ENCODE assay signal across 9 mouse cellular contexts in genomic region chr5:114604781-114605290, GRCm38 (mm10). TPM values are rescaled to one million over a fixed set of nuclear protein-coding genes. Genes with fewer than 3 reads are reported as not detected.
DNase-seq lines count a peak whose midpoint lies in the region; ATAC-seq and TF ChIP-seq lines count a peak whose summit lies in the region.
"Had no signal": no experiment of that assay in that cellular context is flagged by ENCODE, and none has a peak within 500 bp of the region (broad histone marks: within the 10 kb centered on the region; RNA-seq: fewer than 3 reads in every experiment).

No protein-coding gene starts in this region.

- 52% methylated on average over 11 of the region's 11 CpGs for whole genome bisulfite sequencing in intestine, postnatal 0 days
- WGBS in intestine, embryonic 15.5 days, result 39% methylated on average over 11 of the region's 11 CpGs
- 48% methylated on average over 11 of the region's 11 CpGs for WGBS in liver, postnatal 0 days (ENCODE audit: insufficient replicate concordance)

- no peak for DNase-seq in liver, postnatal 0 days
- no peak for DNase-seq in right cerebral cortex, postnatal 36 days (ENCODE audit: low spot score in 2 of 2)
- DNase-seq in spleen, postnatal 4 days (ENCODE audit: low spot score in 2 of 2), result no peak
- no peak for DNase-seq in spleen, postnatal 14 days (ENCODE audit: low spot score in 2 of 2)
- DNase-seq: thymus, postnatal 4 days had no signal

- no peak overlapping the region for H3K9ac ChIP-seq in intestine, postnatal 0 days (ENCODE audit: low read depth, low read length)
- H3K9ac ChIP-seq in intestine, embryonic 15.5 days, result no peak overlapping the region
- H3K9ac ChIP-seq in liver, postnatal 0 days (replicated peaks), result no peak overlapping the region

- H3K27ac ChIP-seq in intestine, postnatal 0 days (ENCODE audit: low read depth, low read length), result no peak overlapping the region
- H3K27ac ChIP-seq in intestine, embryonic 15.5 days, result no peak overlapping the region
- no peak overlapping the region for H3K27ac ChIP-seq in embryonic fibroblast, embryonic 13.5 days (ENCODE audit: insufficient read depth, low read length)
- no peak overlapping the region for H3K27ac ChIP-seq in liver, postnatal 0 days (ENCODE audit: low read depth)

- TF ChIP-seq CTCF in intestine, postnatal 0 days (IDR thresholded peaks at IDR 0.05; ENCODE audit: low read depth), result peak; percentile 76
- TF ChIP-seq CTCF in E14TG2a.4 (conservative IDR thresholded peaks at IDR 0.05; ENCODE audit: low read length), result peak; percentile 61
- TF ChIP-seq CTCF in embryonic fibroblast, embryonic 13.5 days (IDR thresholded peaks at IDR 0.05; ENCODE audit: borderline replicate concordance, insufficient read depth, low read length), result peak; percentile 34; the same call in 1 of the 2 replicates
- TF ChIP-seq CTCF in liver, postnatal 0 days (IDR thresholded peaks at IDR 0.05; ENCODE audit: low read depth), result peak; percentile 67

- TF ChIP-seq POLR2A in embryonic fibroblast, embryonic 13.5 days (IDR thresholded peaks at IDR 0.05; ENCODE audit: low read depth, low read length), result no peak

- no peaks in the 10 kb centered on the region for H3K4me1 ChIP-seq in intestine, postnatal 0 days (replicated peaks; ENCODE audit: control insufficient read depth, insufficient read depth, low read length)
- peaks cover 34% of the 10 kb centered on the region for H3K4me1 ChIP-seq in intestine, embryonic 15.5 days (replicated peaks)
- H3K4me1 ChIP-seq in E14TG2a.4 (replicated peaks; ENCODE audit: low read depth, low read length), result peaks cover 61% of the 10 kb centered on the region
- H3K4me1 ChIP-seq in embryonic fibroblast, embryonic 13.5 days (ENCODE audit: control insufficient read depth, insufficient read depth, low read length), result no peaks in the 10 kb centered on the region
- peaks cover 4% of the 10 kb centered on the region for H3K4me1 ChIP-seq in liver, postnatal 0 days (ENCODE audit: insufficient read depth)

- no peaks in the 10 kb centered on the region for H3K36me3 ChIP-seq in intestine, postnatal 0 days (ENCODE audit: control insufficient read depth, insufficient read depth)
- no peaks in the 10 kb centered on the region for H3K36me3 ChIP-seq in intestine, embryonic 15.5 days
- 0 out of 2 replicates have a peak, but pooled peaks cover 4% of the 10 kb centered on the region for H3K36me3 ChIP-seq in E14TG2a.4 (ENCODE audit: insufficient read depth, low read length)
- H3K36me3 ChIP-seq in liver, postnatal 0 days (replicated peaks; ENCODE audit: insufficient read depth, low read length), result no peaks in the 10 kb centered on the region

- H3K4me3 ChIP-seq in intestine, postnatal 0 days (ENCODE audit: low read depth, low read length), result no peak overlapping the region
- H3K4me3 ChIP-seq in intestine, embryonic 15.5 days (replicated peaks), result no peak overlapping the region
- H3K4me3 ChIP-seq in E14TG2a.4 (replicated peaks; ENCODE audit: low read length), result peak overlapping the region; percentile 4; the same call in 1 of the 2 replicates
- no peak overlapping the region for H3K4me3 ChIP-seq in embryonic fibroblast, embryonic 13.5 days (ENCODE audit: insufficient read depth, low read length)
- no peak overlapping the region for H3K4me3 ChIP-seq in liver, postnatal 0 days (ENCODE audit: low read depth, low read length)

- no peak for TF ChIP-seq EP300 in liver, postnatal 0 days (IDR thresholded peaks at IDR 0.05; ENCODE audit: low read depth)

- H3K9me3 ChIP-seq in intestine, postnatal 0 days (ENCODE audit: control insufficient read depth), result no peaks in the 10 kb centered on the region
- H3K9me3 ChIP-seq in intestine, embryonic 15.5 days, result no peaks in the 10 kb centered on the region
- no peaks in the 10 kb centered on the region for H3K9me3 ChIP-seq in E14TG2a.4 (ENCODE audit: low read length)
- no peaks in the 10 kb centered on the region for H3K9me3 ChIP-seq in liver, postnatal 0 days (ENCODE audit: low read length)

- H3K4me2 ChIP-seq in intestine, postnatal 0 days (replicated peaks; ENCODE audit: low read depth), result no peak overlapping the region
- H3K4me2 ChIP-seq in intestine, embryonic 15.5 days (replicated peaks), result no peak overlapping the region
- H3K4me2 ChIP-seq in liver, postnatal 0 days (ENCODE audit: low read depth, low read length), result no peak overlapping the region

- no peaks in the 10 kb centered on the region for H3K27me3 ChIP-seq in intestine, postnatal 0 days (replicated peaks; ENCODE audit: control insufficient read depth, insufficient read depth, low read length)
- no peaks in the 10 kb centered on the region for H3K27me3 ChIP-seq in intestine, embryonic 15.5 days (replicated peaks)
- peaks cover 7% of the 10 kb centered on the region for H3K27me3 ChIP-seq in E14TG2a.4 (ENCODE audit: insufficient read depth, low read length)
- H3K27me3 ChIP-seq in liver, postnatal 0 days (ENCODE audit: insufficient read depth, low read length), result no peaks in the 10 kb centered on the region

- ATAC-seq in intestine, postnatal 0 days, result no peak
- no peak for ATAC-seq in intestine, embryonic 15.5 days
- ATAC-seq in liver, postnatal 0 days, result no peak

RNA-seq across cellular contexts. Expression of gene Fam222a, which starts 37.0 kb away (rescaled TPM):
- 2.3 and 3.2 TPM in 2 replicates for polyA plus RNA-seq in intestine, postnatal 0 days (2015; fragmentation: Nextera tagmentation; extraction: Ambion mirVana)
- 5.1 and 6.2 TPM in 2 replicates for polyA plus RNA-seq in intestine, embryonic 15.5 days (2015; fragmentation: Nextera tagmentation; extraction: Ambion mirVana)
- polyA plus RNA-seq in embryonic fibroblast, embryonic 13.5 days (2011; ENCODE audit: insufficient read length, low read depth, missing spikeins), result 0.18 TPM in 1 of 2 replicates, not detected in the other
- 0.80 and 1.8 TPM in 2 replicates for polyA plus RNA-seq in liver, postnatal 0 days (2015; fragmentation: Nextera tagmentation; extraction: Ambion mirVana)

RNA-seq across cellular contexts. Expression of gene Trpv4, which starts 53.4 kb away (rescaled TPM):
- 0.70 and 1.0 TPM in 2 replicates for polyA plus RNA-seq in intestine, postnatal 0 days (2015; fragmentation: Nextera tagmentation; extraction: Ambion mirVana)
- 0.92 and 1.0 TPM in 2 replicates for polyA plus RNA-seq in intestine, embryonic 15.5 days (2015; fragmentation: Nextera tagmentation; extraction: Ambion mirVana)
- polyA plus RNA-seq in embryonic fibroblast, embryonic 13.5 days (2011; ENCODE audit: insufficient read length, low read depth, missing spikeins), result 1.1 and 2.0 TPM in 2 replicates
- polyA plus RNA-seq in liver, postnatal 0 days (2015; fragmentation: Nextera tagmentation; extraction: Ambion mirVana), result 0.32 and 0.38 TPM in 2 replicates
